Mouse (Mus musculus): ENCODE measurements around the gene Olfr1012. TPM values are rescaled to one million over a fixed set of nuclear protein-coding genes. Genes with fewer than 3 reads are reported as not detected.
"Not testable (repeated sequence)": the region's sequence is repeated elsewhere in the genome, so short reads cannot be mapped to it uniquely, and the experiment has no call there.

Gene Olfr1012
- polyA plus RNA-seq, 1 experiment from 2014 or later, result not detected

DNA sequence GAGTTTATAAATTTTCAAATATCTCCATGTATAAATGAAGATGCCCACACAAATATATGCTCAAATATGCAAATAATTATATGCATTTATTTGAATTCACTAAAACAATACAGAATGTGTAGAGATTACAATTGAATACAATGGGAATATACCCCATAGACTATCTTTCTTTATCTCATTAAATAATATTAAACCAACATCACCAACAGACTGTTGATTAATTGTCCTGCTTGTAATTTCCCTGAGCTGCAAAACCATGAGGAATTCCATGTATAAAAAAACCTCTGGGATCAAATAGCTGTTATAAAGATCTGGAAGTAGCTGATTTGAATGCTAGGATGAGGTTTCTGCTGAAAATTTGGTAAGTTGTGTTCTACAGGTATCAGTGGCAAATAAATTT lies 4.2 kb upstream of the Olfr1012 start, which contains the start of gene Olfr1013:
Olfr1013 (plus strand) TSS at position 301 of the 400 bp plus-strand sequence.
- Histone ChIP-seq H3K36me3 (ENCODE audit: control insufficient read depth, insufficient read depth, low read length) (no peaks in the 10 kb centered on the region), H3K27ac (replicated peaks) (no peak within 1 kb of the TSS), H3K9ac (ENCODE audit: low read length) (no peak within 1 kb of the TSS), H3K4me2 (replicated peaks; ENCODE audit: low read depth) (no peak within 1 kb of the TSS), H3K9me3 (ENCODE audit: control insufficient read depth, low read length) (no peaks in the 10 kb centered on the region), H3K4me1 (replicated peaks; ENCODE audit: control insufficient read depth, insufficient read depth) (no peaks in the 10 kb centered on the region), H3K27me3 (ENCODE audit: control insufficient read depth, insufficient read depth, low read length) (no peaks in the 10 kb centered on the region), H3K4me3 (ENCODE audit: low read depth, low read length) (no peak within 1 kb of the TSS)
- DNase-seq (ENCODE audit: low spot score) (no peak), ATAC-seq (ENCODE audit: low FRiP score, low TSS enrichment) (no peak)
- TF ChIP-seq CTCF (IDR thresholded peaks at IDR 0.05; ENCODE audit: low read depth) (no peak), EP300 (optimal IDR thresholded peaks at IDR 0.05) (no peak)

- Histone ChIP-seq H3K36me3 (ENCODE audit: control insufficient read depth, insufficient read depth, low read length) (no peaks in the 10 kb centered on the region), H3K27ac (replicated peaks) (no peak overlapping the region), H3K4me3 (ENCODE audit: low read depth, low read length) (no peak overlapping the region), H3K4me1 (replicated peaks; ENCODE audit: control insufficient read depth, insufficient read depth) (no peaks in the 10 kb centered on the region), H3K9ac (ENCODE audit: low read length) (no peak overlapping the region), H3K27me3 (ENCODE audit: control insufficient read depth, insufficient read depth, low read length) (no peaks in the 10 kb centered on the region), H3K4me2 (replicated peaks; ENCODE audit: low read depth) (no peak overlapping the region), H3K9me3 (ENCODE audit: control insufficient read depth, low read length) (no peaks in the 10 kb centered on the region)
- ATAC-seq (ENCODE audit: low FRiP score, low TSS enrichment) (no peak), DNase-seq (ENCODE audit: low spot score) (no peak)
- TF ChIP-seq EP300 (optimal IDR thresholded peaks at IDR 0.05) (no peak), CTCF (IDR thresholded peaks at IDR 0.05; ENCODE audit: low read depth) (no peak)
- 82% methylated on average over 4 of the region's 4 CpGs for WGBS
These were observed 8.7 kb downstream of the Olfr1012 start for GRCm38 (mm10) chr2:85753822-85754221.

GRCm38 (mm10) chr2:85725793-85726192 lies 36.8 kb downstream of the Olfr1012 start:
- no peak overlapping the region for H3K9ac ChIP-seq (ENCODE audit: low read length)
- no peaks in the 10 kb centered on the region for H3K9me3 ChIP-seq (ENCODE audit: control insufficient read depth, low read length)
- no peak for TF ChIP-seq EP300 (optimal IDR thresholded peaks at IDR 0.05)
- peak; percentile 85 for TF ChIP-seq CTCF (IDR thresholded peaks at IDR 0.05; ENCODE audit: low read depth)
- no peak for DNase-seq (ENCODE audit: low spot score)
- no peak overlapping the region for H3K27ac ChIP-seq (replicated peaks)
- no peaks in the 10 kb centered on the region for H3K27me3 ChIP-seq (ENCODE audit: control insufficient read depth, insufficient read depth, low read length)
- H3K4me3 ChIP-seq (ENCODE audit: low read depth, low read length), result no peak overlapping the region
- H3K4me1 ChIP-seq (replicated peaks; ENCODE audit: control insufficient read depth, insufficient read depth), result no peaks in the 10 kb centered on the region
- no peak for ATAC-seq (ENCODE audit: low FRiP score, low TSS enrichment)
- H3K4me2 ChIP-seq (replicated peaks; ENCODE audit: low read depth), result no peak overlapping the region
- no peaks in the 10 kb centered on the region for H3K36me3 ChIP-seq (ENCODE audit: control insufficient read depth, insufficient read depth, low read length)
- 9% methylated on average over 3 of the region's 3 CpGs for WGBS

DNA sequence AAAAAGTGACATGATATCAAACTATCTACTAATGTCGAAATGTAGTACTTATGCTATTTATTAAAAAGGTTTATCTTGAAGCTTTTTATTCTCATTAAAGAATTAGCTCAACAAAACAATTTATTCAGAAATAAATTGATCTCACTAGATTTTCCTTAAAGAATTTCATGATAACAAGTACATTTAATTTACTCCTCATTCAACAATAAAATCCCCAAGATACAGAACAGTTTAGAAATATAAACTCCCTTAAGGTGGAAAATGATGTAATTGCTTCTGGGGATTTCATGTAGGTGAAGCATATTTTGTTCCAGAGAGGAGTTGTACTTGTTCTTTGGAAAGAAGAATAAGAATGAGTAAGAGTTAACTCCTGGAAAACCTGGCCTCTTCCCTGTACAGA lies 47.4 kb downstream of the Olfr1012 start, which contains the start of gene Olfr1009:
Olfr1009 (plus strand) TSS at position 301 of the 400 bp plus-strand sequence.
- DNase-seq (ENCODE audit: low spot score) (no peak), ATAC-seq (ENCODE audit: low FRiP score, low TSS enrichment) (no peak)
- WGBS, result 88% methylated on average over 1 of the region's 1 CpGs
- Histone ChIP-seq H3K27me3 (ENCODE audit: control insufficient read depth, insufficient read depth, low read length) (no peaks in the 10 kb centered on the region), H3K4me3 (ENCODE audit: low read depth, low read length) (no peak within 1 kb of the TSS), H3K27ac (replicated peaks) (no peak within 1 kb of the TSS), H3K4me2 (replicated peaks; ENCODE audit: low read depth) (no peak within 1 kb of the TSS), H3K9me3 (ENCODE audit: control insufficient read depth, low read length) (no peaks in the 10 kb centered on the region), H3K36me3 (ENCODE audit: control insufficient read depth, insufficient read depth, low read length) (no peaks in the 10 kb centered on the region), H3K4me1 (replicated peaks; ENCODE audit: control insufficient read depth, insufficient read depth) (no peaks in the 10 kb centered on the region), H3K9ac (ENCODE audit: low read length) (no peak within 1 kb of the TSS)
- TF ChIP-seq CTCF (IDR thresholded peaks at IDR 0.05; ENCODE audit: low read depth) (no peak), EP300 (optimal IDR thresholded peaks at IDR 0.05) (no peak)

DNA sequence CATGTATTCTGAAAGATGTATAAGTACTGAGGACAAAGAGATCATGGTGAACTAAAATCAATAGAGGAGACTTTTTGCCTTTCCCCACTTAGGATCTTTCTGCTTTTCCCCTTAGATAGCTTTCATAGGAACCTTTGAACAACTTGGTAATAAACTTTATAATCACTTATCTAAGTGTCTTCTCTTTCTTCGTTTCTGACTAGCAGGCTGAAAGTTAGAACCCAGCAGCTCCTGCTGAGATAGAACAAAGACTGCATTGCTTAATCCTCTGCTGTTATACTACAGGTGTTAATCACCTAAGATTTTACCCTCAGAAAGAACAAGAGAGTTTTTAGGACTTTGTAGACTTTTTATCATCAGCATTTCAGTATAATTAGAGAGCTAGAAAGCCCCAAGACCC lies 51.4 kb downstream of the Olfr1012 start:
- H3K4me2 ChIP-seq (replicated peaks; ENCODE audit: low read depth), result no peak overlapping the region
- no peak for DNase-seq (ENCODE audit: low spot score)
- H3K27me3 ChIP-seq (ENCODE audit: control insufficient read depth, insufficient read depth, low read length), result no peaks in the 10 kb centered on the region
- TF ChIP-seq EP300 (optimal IDR thresholded peaks at IDR 0.05) (no peak), CTCF (IDR thresholded peaks at IDR 0.05; ENCODE audit: low read depth) (no peak)
- no peak overlapping the region for H3K27ac ChIP-seq (replicated peaks)
- H3K36me3 ChIP-seq (ENCODE audit: control insufficient read depth, insufficient read depth, low read length), result no peaks in the 10 kb centered on the region
- no peaks in the 10 kb centered on the region for H3K9me3 ChIP-seq (ENCODE audit: control insufficient read depth, low read length)
- H3K9ac ChIP-seq (ENCODE audit: low read length), result no peak overlapping the region
- 24% methylated on average over 1 of the region's 1 CpGs for WGBS
- H3K4me3 ChIP-seq (ENCODE audit: low read depth, low read length), result no peak overlapping the region
- H3K4me1 ChIP-seq (replicated peaks; ENCODE audit: control insufficient read depth, insufficient read depth), result no peaks in the 10 kb centered on the region
- no peak for ATAC-seq (ENCODE audit: low FRiP score, low TSS enrichment)

DNA sequence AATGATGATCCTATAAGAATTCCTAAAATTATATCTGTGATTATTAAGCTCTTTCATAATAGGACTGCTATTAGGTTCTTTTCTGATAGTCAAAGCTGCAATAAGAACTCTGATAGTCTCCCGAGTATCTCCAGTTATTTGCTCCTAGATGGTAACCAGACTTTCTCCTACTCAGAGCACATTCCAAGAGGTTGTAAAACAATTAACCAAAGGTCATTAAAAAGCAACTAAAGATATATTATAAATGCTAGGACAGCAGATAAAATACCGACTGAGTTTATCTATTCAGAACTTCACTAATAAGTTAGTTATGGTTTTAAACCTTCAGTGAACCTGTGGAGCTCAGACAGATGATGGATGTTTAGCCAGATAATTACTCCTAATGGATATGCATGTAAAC lies 51.9 kb downstream of the Olfr1012 start:
- DNase-seq (ENCODE audit: low spot score); H3K4me3 ChIP-seq (ENCODE audit: low read depth, low read length); H3K4me2 ChIP-seq (replicated peaks; ENCODE audit: low read depth); H3K9ac ChIP-seq (ENCODE audit: low read length); H3K27ac ChIP-seq (replicated peaks); ATAC-seq (ENCODE audit: low FRiP score, low TSS enrichment); H3K4me1 ChIP-seq (replicated peaks; ENCODE audit: control insufficient read depth, insufficient read depth); H3K27me3 ChIP-seq (ENCODE audit: control insufficient read depth, insufficient read depth, low read length); H3K9me3 ChIP-seq (ENCODE audit: control insufficient read depth, low read length); H3K36me3 ChIP-seq (ENCODE audit: control insufficient read depth, insufficient read depth, low read length): not testable (repeated sequence)
- 37% methylated on average over 2 of the region's 2 CpGs for WGBS

Other genes with a start within 250 kb of the Olfr1012 start
- gene 4833423E24Rik, start 243.7 kb downstream of the Olfr1012 start, polyA plus RNA-seq (2015; fragmentation: Nextera tagmentation; extraction: Ambion mirVana), result 60.6 and 61.5 TPM in 2 replicates
- gene Olfr996, start 183.6 kb downstream of the Olfr1012 start, polyA plus RNA-seq (2015; fragmentation: Nextera tagmentation; extraction: Ambion mirVana), result not detected in 2 replicates
- gene Olfr998, start 173.8 kb downstream of the Olfr1012 start, polyA plus RNA-seq (2015; fragmentation: Nextera tagmentation; extraction: Ambion mirVana), result 0.10 TPM in 1 of 2 replicates, not detected in the other
- not detected in 2 replicates for gene Olfr1000, start 150.9 kb downstream of the Olfr1012 start, polyA plus RNA-seq (2015; fragmentation: Nextera tagmentation; extraction: Ambion mirVana)
- not detected in 2 replicates for gene Olfr1002, start 112.1 kb downstream of the Olfr1012 start, polyA plus RNA-seq (2015; fragmentation: Nextera tagmentation; extraction: Ambion mirVana)
- not detected in 2 replicates for gene Olfr154, start 98.3 kb downstream of the Olfr1012 start, polyA plus RNA-seq (2015; fragmentation: Nextera tagmentation; extraction: Ambion mirVana)
- not detected in 2 replicates for gene Olfr1006, start 84.0 kb downstream of the Olfr1012 start, polyA plus RNA-seq (2015; fragmentation: Nextera tagmentation; extraction: Ambion mirVana)
- not detected in 2 replicates for gene Olfr1008, start 73.3 kb downstream of the Olfr1012 start, polyA plus RNA-seq (2015; fragmentation: Nextera tagmentation; extraction: Ambion mirVana)
- not detected in 2 replicates for gene Olfr1009, start 47.3 kb downstream of the Olfr1012 start, polyA plus RNA-seq (2015; fragmentation: Nextera tagmentation; extraction: Ambion mirVana)
- gene Olfr1013, start 4.3 kb upstream of the Olfr1012 start, polyA plus RNA-seq (2015; fragmentation: Nextera tagmentation; extraction: Ambion mirVana), result not detected in 2 replicates
- not detected in 2 replicates for gene Olfr1014, start 9.9 kb upstream of the Olfr1012 start, polyA plus RNA-seq (2015; fragmentation: Nextera tagmentation; extraction: Ambion mirVana)
- not detected in 2 replicates for gene Olfr1015, start 19.3 kb upstream of the Olfr1012 start, polyA plus RNA-seq (2015; fragmentation: Nextera tagmentation; extraction: Ambion mirVana)
- gene Olfr1016, start 39.8 kb upstream of the Olfr1012 start, polyA plus RNA-seq (2015; fragmentation: Nextera tagmentation; extraction: Ambion mirVana), result not detected in 2 replicates
- not detected in 2 replicates for gene Olfr1018, start 55.7 kb upstream of the Olfr1012 start, polyA plus RNA-seq (2015; fragmentation: Nextera tagmentation; extraction: Ambion mirVana)
- not detected in 2 replicates for gene Olfr1019, start 82.7 kb upstream of the Olfr1012 start, polyA plus RNA-seq (2015; fragmentation: Nextera tagmentation; extraction: Ambion mirVana)
- gene Olfr1020, start 84.3 kb upstream of the Olfr1012 start, polyA plus RNA-seq (2015; fragmentation: Nextera tagmentation; extraction: Ambion mirVana), result not detected in 2 replicates
- gene Olfr1022, start 105.8 kb upstream of the Olfr1012 start, polyA plus RNA-seq (2015; fragmentation: Nextera tagmentation; extraction: Ambion mirVana), result not detected in 2 replicates
- not detected in 2 replicates for gene Olfr1023, start 122.9 kb upstream of the Olfr1012 start, polyA plus RNA-seq (2015; fragmentation: Nextera tagmentation; extraction: Ambion mirVana)
- not detected in 2 replicates for gene Olfr1024, start 142.3 kb upstream of the Olfr1012 start, polyA plus RNA-seq (2015; fragmentation: Nextera tagmentation; extraction: Ambion mirVana)
- gene Olfr1025-ps1, start 152.4 kb upstream of the Olfr1012 start, polyA plus RNA-seq (2015; fragmentation: Nextera tagmentation; extraction: Ambion mirVana), result not detected in 2 replicates
- not detected in 2 replicates for gene Olfr1026, start 158.8 kb upstream of the Olfr1012 start, polyA plus RNA-seq (2015; fragmentation: Nextera tagmentation; extraction: Ambion mirVana)
- not detected in 2 replicates for gene Olfr1028, start 187.7 kb upstream of the Olfr1012 start, polyA plus RNA-seq (2015; fragmentation: Nextera tagmentation; extraction: Ambion mirVana)
- not detected in 2 replicates for gene Olfr1029, start 211.1 kb upstream of the Olfr1012 start, polyA plus RNA-seq (2015; fragmentation: Nextera tagmentation; extraction: Ambion mirVana)
- gene Olfr1030, start 216.5 kb upstream of the Olfr1012 start, polyA plus RNA-seq (2015; fragmentation: Nextera tagmentation; extraction: Ambion mirVana), result not detected in 2 replicates
- not detected in 2 replicates for gene Olfr1031, start 227.5 kb upstream of the Olfr1012 start, polyA plus RNA-seq (2015; fragmentation: Nextera tagmentation; extraction: Ambion mirVana)
- gene Olfr1032, start 242.8 kb upstream of the Olfr1012 start, polyA plus RNA-seq (2015; fragmentation: Nextera tagmentation; extraction: Ambion mirVana), result not detected in 2 replicates